Mouse (Mus musculus) thymus, postnatal 10 days (tissue): Measurements from ENCODE around the gene Zfp618.

ENCODE experiments used
- DNase-seq, 2 experiments: peaks; one replicate each; pipeline ENCODE4 v3.0.0; 2021; ENCODE audit warnings: low spot score in 2 of 2

Zfp618 gene

GRCm38 (mm10) chr4:63156726-63157634 is 191.6 kb downstream of the Zfp618 start:
- DNase-seq = no peak

DNA sequence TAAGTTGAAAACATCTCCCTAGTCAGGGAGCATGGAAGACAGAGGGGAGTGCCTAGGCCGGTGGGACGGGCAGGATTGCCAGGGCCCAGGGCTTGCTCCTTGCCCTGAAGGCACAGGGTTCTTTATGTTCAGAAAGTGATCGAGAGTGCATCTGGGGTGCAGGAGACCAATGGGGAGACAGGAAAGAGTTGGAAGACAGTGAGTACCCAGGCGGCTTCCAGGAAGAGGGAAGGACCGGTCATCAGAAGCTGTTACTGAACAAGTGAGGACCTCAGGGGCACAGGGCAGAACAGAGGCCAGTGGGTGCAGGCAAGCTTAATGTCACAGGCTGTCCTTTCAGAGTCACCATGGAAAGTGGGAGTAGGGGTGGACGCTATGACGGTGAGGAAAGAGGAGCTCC is 192.8 kb downstream of the Zfp618 start:
- DNase-seq = no peak

GRCm38 (mm10) chr4:63158961-63159592 is 193.7 kb downstream of the Zfp618 start:
- DNase-seq = peak; percentile 76 to 92

DNA sequence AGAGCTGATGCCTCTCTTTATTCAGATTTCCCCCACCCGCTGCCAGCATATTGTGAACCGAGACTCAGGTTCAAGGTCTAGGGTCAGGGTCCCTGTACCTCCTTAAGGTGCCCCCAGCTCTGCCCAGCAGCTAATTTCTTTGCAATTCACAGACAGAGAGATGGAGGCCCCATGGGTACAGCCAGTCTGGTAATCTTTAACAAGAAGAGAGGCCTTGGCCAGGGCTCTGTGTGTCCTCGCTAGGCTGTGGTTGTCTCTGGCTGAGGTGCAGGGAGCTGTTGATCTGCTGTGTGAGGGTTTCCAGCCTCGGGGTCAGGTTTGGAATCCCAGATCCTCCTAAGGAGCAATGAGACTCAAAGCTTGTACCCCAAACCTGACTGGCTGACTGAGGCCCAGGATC is 200.3 kb downstream of the Zfp618 start:
- no peak for DNase-seq

GRCm38 (mm10) chr4:63166323-63166722 is 200.9 kb downstream of the Zfp618 start:
- peak; percentile 43 to 58 for DNase-seq

DNA sequence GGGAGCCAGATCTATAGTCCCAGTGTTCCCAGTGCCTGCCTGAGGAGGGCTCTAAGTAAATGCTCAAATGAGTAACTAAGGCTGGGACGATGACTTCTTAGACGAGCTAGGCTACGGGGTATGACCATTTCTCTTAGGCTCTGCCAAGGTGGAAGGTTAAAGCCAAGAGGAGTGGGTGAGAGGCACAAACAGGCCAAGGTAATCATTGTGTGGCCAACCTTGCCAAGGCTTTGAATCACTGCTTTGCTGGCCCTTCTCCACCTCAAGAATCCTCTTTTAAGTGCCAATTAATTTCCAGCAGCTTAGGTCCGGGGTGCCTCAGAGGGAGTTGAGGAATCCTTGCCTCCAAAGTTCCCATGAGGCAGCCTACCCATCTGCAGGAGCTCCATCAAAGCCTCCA is 204.7 kb downstream of the Zfp618 start:
- DNase-seq = no peak

GRCm38 (mm10) chr4:63171122-63171521 is 205.7 kb downstream of the Zfp618 start:
- no peak for DNase-seq

- DNase-seq = no peak
Measured at GRCm38 (mm10) chr4:63171969-63172685, 206.8 kb downstream of the Zfp618 start, which contains the start of gene Kif12. Gene Kif12, minus strand, starts transcription at chr4:63172131.

- peak in 1 of 2 experiments; percentile 46 for DNase-seq
Measured at GRCm38 (mm10) chr4:63181556-63181955, 216.2 kb downstream of the Zfp618 start.

DNA sequence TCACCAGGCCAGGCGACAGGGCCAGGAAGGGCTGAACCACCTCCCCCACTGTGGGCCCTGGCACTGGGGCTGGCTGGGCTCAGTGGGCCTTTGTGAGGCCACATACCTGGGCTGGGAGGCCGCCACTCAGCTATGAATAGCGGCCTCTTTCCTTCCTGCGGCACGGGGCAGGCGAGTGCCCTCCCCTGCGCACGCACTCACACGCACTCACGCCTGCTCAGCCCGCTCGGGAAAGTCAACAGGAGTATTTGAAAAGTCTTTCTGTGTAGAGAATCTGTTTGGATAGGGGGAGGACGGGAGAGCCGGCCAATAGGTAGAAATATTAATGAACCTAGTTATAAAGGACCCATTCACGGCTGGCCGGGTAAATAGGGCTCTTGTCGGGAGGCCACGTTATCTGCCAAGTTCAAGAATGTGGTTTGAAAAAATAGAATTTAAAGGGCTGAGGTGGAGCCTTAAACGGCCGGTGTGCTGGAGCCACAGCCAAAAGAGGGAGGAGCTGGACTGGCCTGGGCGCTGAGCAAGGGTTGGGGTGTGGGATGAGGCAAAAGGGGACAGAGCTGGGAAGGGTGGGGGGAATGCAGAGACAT is 221.0 kb downstream of the Zfp618 start:
- DNase-seq = no peak
